Mouse (Mus musculus): ENCODE measurements around the gene Gpcpd1. TPM values are rescaled to one million over a fixed set of nuclear protein-coding genes. Genes with fewer than 3 reads are reported as not detected.

The Gpcpd1 gene
- 69.8 and 70.6 TPM in 2 replicates for polyA plus RNA-seq (2015; fragmentation: Nextera tagmentation; extraction: Ambion mirVana)

DNA sequence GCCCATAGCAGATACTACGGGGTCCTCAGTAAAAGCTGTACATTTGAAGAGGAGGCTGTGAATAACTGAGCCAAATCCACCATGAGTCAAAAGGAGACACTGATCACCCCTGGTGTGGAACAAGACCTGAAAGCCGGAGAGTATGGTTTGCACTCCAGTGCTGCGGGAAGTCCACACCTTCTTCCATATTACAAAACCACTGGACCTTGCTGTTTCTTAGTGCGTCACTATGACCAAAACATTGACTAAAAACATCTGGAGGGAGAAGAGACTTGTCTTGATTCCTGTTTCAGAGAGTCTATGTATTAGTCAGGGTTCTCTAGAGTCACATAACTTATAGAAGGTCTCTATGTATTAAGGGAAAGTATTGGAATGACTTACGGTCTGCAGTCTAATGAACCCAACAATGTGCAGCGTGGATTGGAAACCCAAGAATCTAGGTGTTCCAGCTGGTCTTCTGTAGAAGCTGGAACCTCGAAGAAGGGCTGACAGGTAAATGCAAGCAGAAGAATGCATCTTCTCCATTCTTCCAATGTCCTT lies at the start of gene Gpcpd1:
Gene Gpcpd1, minus strand, starts transcription at position 490 of the 540 bp plus-strand sequence.
- Histone ChIP-seq H3K9me3 (replicated peaks; ENCODE audit: control insufficient read depth, low read length) (no peaks in the 10 kb centered on the region), H3K4me1 (ENCODE audit: control insufficient read depth, low read depth, low read length) (no peaks in the 10 kb centered on the region), H3K9ac (ENCODE audit: low read depth, low read length) (no peak within 1 kb of the TSS), H3K36me3 (ENCODE audit: control insufficient read depth, insufficient read depth) (no peaks in the 10 kb centered on the region), H3K4me3 (ENCODE audit: low read depth, low read length) (no peak within 1 kb of the TSS), H3K4me2 (ENCODE audit: low read depth, low read length) (no peak within 1 kb of the TSS), H3K27me3 (ENCODE audit: control insufficient read depth, insufficient read depth, low read depth, low read length) (no peaks in the 10 kb centered on the region), H3K27ac (ENCODE audit: low read length) (no peak within 1 kb of the TSS)
- 73% methylated on average over 7 of the region's 7 CpGs for WGBS (ENCODE audit: insufficient replicate concordance)
- no peak for ATAC-seq (ENCODE audit: low read depth)

DNA sequence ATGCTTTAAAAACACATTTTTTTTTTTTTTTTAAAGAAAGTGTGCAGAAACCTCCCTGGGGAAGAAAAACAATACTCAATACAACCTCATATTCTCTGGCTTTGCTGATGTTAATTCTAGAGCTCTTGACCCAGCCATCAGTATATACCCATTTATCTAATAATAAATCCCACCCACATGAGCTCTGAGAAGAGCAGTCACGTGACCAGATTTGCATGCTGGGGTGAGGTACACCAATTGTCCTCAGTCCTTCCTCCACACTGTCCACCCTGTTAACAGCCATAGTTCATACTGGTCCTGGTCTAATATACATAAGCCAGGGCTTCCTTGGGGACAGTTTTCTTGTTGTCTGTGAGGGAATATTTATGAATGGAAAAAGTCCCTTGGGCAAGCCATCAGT lies 49.0 kb upstream of the Gpcpd1 start:
- H3K4me2 ChIP-seq (ENCODE audit: low read depth, low read length): no peak overlapping the region
- no peak overlapping the region for H3K27ac ChIP-seq (ENCODE audit: low read length)
- H3K9me3 ChIP-seq (replicated peaks; ENCODE audit: control insufficient read depth, low read length): no peaks in the 10 kb centered on the region
- H3K4me1 ChIP-seq (ENCODE audit: control insufficient read depth, low read depth, low read length): peaks cover 4% of the 10 kb centered on the region
- H3K9ac ChIP-seq (ENCODE audit: low read depth, low read length): no peak overlapping the region
- ATAC-seq (ENCODE audit: low read depth): no peak
- no peaks in the 10 kb centered on the region for H3K27me3 ChIP-seq (ENCODE audit: control insufficient read depth, insufficient read depth, low read depth, low read length)
- H3K36me3 ChIP-seq (ENCODE audit: control insufficient read depth, insufficient read depth): no peaks in the 10 kb centered on the region
- WGBS (ENCODE audit: insufficient replicate concordance): 74% methylated on average over 1 of the region's 1 CpGs
- no peak overlapping the region for H3K4me3 ChIP-seq (ENCODE audit: low read depth, low read length)

DNA sequence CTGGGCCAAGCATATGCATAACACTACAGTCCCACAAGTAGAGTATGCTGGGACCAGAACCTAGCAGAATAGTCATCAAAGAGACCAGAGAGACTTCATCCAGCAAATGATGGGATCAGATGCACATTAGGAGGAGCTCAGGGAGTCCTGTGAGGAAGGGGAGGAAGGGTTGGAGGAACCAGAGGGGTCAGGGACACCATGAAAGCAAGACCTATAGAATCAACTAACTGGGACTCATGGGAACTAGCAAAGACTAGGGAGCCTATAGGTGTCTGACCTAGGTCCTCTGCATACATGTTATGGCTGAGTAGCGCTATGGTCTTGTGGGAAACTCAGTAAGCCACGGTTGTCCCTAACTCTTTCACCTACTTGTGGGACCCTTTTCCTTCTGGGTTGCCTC lies 41.1 kb upstream of the Gpcpd1 start:
- Histone ChIP-seq H3K4me3 (ENCODE audit: low read depth, low read length) (no peak overlapping the region), H3K27ac (ENCODE audit: low read length) (no peak overlapping the region), H3K9ac (ENCODE audit: low read depth, low read length) (no peak overlapping the region), H3K4me2 (ENCODE audit: low read depth, low read length) (no peak overlapping the region), H3K9me3 (replicated peaks; ENCODE audit: control insufficient read depth, low read length) (no peaks in the 10 kb centered on the region), H3K36me3 (ENCODE audit: control insufficient read depth, insufficient read depth) (no peaks in the 10 kb centered on the region), H3K27me3 (ENCODE audit: control insufficient read depth, insufficient read depth, low read depth, low read length) (no peaks in the 10 kb centered on the region), H3K4me1 (ENCODE audit: control insufficient read depth, low read depth, low read length) (no peaks in the 10 kb centered on the region)
- no peak for ATAC-seq (ENCODE audit: low read depth)
- 58% methylated on average over 2 of the region's 2 CpGs for WGBS (ENCODE audit: insufficient replicate concordance)

DNA sequence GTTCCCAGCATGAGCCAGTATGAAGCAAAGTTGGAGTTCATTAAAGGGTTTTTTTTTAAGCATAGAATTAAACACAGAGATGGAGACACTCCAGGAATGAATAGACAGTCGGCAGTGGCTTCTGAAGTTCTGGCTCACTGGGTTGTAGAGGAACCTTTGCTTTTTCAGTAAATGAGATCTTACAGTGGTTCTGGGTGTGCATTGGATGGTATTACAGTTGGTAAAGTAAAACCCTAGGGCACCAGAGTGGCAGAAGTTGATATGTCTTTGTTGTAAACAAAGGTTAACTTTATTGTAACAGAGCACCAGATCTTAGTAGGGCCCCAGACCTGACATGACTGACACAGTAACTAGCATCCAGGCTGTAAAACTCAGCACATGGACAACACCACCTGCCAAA lies 35.6 kb upstream of the Gpcpd1 start:
- Histone ChIP-seq H3K4me1 (ENCODE audit: control insufficient read depth, low read depth, low read length) (no peaks in the 10 kb centered on the region), H3K4me3 (ENCODE audit: low read depth, low read length) (no peak overlapping the region), H3K36me3 (ENCODE audit: control insufficient read depth, insufficient read depth) (no peaks in the 10 kb centered on the region), H3K27me3 (ENCODE audit: control insufficient read depth, insufficient read depth, low read depth, low read length) (no peaks in the 10 kb centered on the region), H3K9me3 (replicated peaks; ENCODE audit: control insufficient read depth, low read length) (no peaks in the 10 kb centered on the region), H3K27ac (ENCODE audit: low read length) (no peak overlapping the region), H3K4me2 (ENCODE audit: low read depth, low read length) (no peak overlapping the region), H3K9ac (ENCODE audit: low read depth, low read length) (no peak overlapping the region)
- 74% methylated on average over 1 of the region's 1 CpGs for WGBS (ENCODE audit: insufficient replicate concordance)
- ATAC-seq (ENCODE audit: low read depth): no peak

DNA sequence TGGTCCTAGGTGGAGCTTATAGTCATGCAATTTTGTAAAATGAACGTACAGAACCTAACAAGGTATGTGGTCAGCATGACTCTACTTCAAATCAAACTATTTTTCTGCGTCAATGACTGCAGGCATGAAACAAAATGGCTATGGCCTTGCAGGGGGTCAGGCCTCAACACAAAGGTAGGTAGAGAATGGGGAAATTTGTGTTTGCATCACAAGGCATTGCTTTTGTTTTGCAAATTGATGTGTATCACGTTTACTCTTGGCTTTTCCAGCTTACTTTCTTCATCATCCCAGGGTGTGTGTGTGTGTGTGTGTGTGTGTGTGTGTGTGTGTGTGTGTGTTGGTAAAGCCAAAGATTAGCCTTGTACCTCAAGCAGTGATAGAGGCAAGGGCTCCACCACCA lies 30.2 kb upstream of the Gpcpd1 start:
- WGBS (ENCODE audit: insufficient replicate concordance): 55% methylated on average over 3 of the region's 3 CpGs
- H3K4me3 ChIP-seq (ENCODE audit: low read depth, low read length): no peak overlapping the region

DNA sequence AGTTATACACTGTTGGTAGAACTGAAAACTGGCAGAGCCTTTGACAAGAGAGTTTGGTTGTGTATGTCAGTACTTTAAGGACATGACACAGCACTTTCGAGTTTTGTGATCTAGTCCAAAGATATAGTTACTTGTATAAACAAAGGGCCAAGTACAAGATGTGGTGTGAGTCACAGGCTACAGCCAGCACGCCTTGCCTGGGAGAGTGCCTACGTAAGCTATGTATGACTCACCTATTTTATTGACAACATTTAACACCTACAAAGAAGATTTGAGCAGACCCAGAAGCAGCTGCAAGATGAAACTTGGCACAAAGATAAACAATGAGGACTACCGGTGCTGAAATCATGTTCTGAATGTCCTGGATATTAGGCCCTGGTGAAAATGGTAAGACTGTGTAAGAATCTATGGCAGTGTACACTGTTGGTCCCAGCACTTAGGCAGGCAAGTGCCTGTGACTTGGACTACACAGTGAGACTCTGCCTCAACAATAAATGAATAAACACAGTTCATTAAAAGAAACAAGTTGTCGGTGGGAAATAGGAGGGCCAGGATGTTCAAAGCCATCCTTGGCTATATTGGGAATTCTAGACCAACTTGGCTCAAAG lies 26.2 kb upstream of the Gpcpd1 start:
- H3K27ac ChIP-seq (ENCODE audit: low read length): no peak overlapping the region
- WGBS (ENCODE audit: insufficient replicate concordance): 38% methylated on average over 5 of the region's 5 CpGs
- no peaks in the 10 kb centered on the region for H3K4me1 ChIP-seq (ENCODE audit: control insufficient read depth, low read depth, low read length)
- H3K27me3 ChIP-seq (ENCODE audit: control insufficient read depth, insufficient read depth, low read depth, low read length): no peaks in the 10 kb centered on the region
- H3K4me2 ChIP-seq (ENCODE audit: low read depth, low read length): no peak overlapping the region
- H3K4me3 ChIP-seq (ENCODE audit: low read depth, low read length): no peak overlapping the region
- no peak overlapping the region for H3K9ac ChIP-seq (ENCODE audit: low read depth, low read length)
- ATAC-seq (ENCODE audit: low read depth): no peak
- H3K36me3 ChIP-seq (ENCODE audit: control insufficient read depth, insufficient read depth): no peaks in the 10 kb centered on the region
- no peaks in the 10 kb centered on the region for H3K9me3 ChIP-seq (replicated peaks; ENCODE audit: control insufficient read depth, low read length)

More for the DNA sequence above, 30.2 kb upstream of the Gpcpd1 start:
- Histone ChIP-seq H3K4me2 (ENCODE audit: low read depth, low read length) (no peak overlapping the region), H3K9ac (ENCODE audit: low read depth, low read length) (no peak overlapping the region), H3K4me1 (ENCODE audit: control insufficient read depth, low read depth, low read length) (no peaks in the 10 kb centered on the region), H3K27me3 (ENCODE audit: control insufficient read depth, insufficient read depth, low read depth, low read length) (no peaks in the 10 kb centered on the region), H3K9me3 (replicated peaks; ENCODE audit: control insufficient read depth, low read length) (no peaks in the 10 kb centered on the region), H3K27ac (ENCODE audit: low read length) (no peak overlapping the region), H3K36me3 (ENCODE audit: control insufficient read depth, insufficient read depth) (no peaks in the 10 kb centered on the region)
- ATAC-seq (ENCODE audit: low read depth): no peak

DNA sequence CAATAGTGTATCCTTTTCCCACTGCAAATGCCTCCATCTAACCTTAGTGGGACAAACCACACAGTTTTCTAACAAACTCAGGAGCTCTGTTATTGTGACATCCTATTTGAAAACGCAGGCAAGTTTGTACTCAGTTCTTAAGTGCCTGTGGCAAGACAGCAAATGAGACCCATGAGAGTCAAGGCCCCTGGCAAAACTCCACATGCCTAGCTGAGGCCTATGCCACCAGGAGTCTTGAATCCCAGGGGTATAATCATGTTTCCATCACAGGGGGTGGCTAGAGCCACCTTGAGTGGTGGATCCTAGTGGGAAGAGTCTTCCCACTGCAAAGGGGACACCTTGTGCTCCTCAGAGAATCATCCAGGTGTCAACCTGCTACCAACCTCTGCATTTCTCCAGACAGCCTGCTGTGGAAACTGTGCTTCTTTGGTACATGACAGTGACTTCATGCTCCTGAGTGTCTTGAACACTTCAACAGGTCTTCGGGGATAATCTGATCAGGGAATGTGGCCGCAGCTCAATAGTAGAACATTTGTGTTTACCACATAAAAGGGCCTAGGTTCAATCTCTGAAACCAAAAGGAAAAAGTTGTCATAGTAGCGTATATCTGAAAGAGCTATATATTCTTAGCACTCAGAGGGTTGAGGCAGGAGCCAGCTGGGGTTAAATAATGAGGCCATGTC lies 24.2 kb upstream of the Gpcpd1 start:
- no peak for ATAC-seq (ENCODE audit: low read depth)

DNA sequence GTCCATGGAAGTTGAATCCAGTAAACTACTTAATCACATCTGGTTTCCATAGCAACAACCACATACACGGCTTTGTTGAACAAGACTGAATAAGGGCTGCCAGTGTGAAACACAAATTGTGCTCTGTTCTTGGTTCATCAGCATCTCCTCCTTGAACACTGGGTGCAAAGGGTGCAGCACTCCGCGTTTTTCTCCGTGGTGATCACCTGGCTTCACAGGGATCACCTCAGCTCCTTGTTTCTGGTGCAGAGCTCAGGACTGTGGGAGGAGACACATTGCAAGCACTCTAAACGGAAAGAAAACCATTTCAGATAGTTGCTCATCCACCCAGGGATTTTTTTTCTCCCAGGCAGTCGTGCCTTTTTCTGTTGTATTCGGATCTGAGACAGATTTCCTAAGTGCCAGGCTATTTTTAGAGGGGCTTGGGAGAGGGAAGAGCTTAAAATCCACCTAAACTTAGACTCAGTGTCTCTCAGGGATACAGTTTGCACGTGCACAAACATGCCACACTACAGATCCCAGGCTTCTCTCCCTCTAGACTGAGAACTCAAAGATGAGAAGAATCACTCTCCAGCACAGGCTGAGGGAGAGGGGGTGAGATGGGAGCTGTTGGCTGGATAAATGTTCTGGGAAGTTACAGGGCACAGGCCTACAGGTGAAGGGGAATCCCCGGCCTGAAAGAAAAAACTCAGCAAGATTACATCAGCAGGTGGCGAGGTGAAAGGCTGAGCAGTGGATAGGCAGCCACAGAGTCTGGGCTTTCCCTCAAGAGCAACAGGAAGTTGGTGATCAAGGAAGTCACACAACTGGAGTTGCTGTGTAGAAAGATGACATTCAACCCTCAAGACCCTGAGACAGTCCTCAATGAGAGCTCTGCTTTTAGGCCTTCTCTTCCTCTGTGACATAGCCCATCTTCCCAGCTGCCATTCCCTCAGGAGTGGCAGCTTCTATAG lies 19.9 kb upstream of the Gpcpd1 start:
- ATAC-seq (ENCODE audit: low read depth): 0 out of 2 replicates have a peak, but pooled peaks have one; percentile 30
- Histone ChIP-seq H3K36me3 (ENCODE audit: control insufficient read depth, insufficient read depth) (no peaks in the 10 kb centered on the region), H3K4me1 (ENCODE audit: control insufficient read depth, low read depth, low read length) (no peaks in the 10 kb centered on the region), H3K27me3 (ENCODE audit: control insufficient read depth, insufficient read depth, low read depth, low read length) (no peaks in the 10 kb centered on the region), H3K9ac (ENCODE audit: low read depth, low read length) (no peak overlapping the region), H3K4me3 (ENCODE audit: low read depth, low read length) (no peak overlapping the region), H3K4me2 (ENCODE audit: low read depth, low read length) (no peak overlapping the region), H3K27ac (ENCODE audit: low read length) (no peak overlapping the region), H3K9me3 (replicated peaks; ENCODE audit: control insufficient read depth, low read length) (no peaks in the 10 kb centered on the region)
- 40% methylated on average over 10 of the region's 10 CpGs for WGBS (ENCODE audit: insufficient replicate concordance)

More for the DNA sequence above, 24.2 kb upstream of the Gpcpd1 start:
- H3K4me3 ChIP-seq (ENCODE audit: low read depth, low read length): no peak overlapping the region
- H3K27me3 ChIP-seq (ENCODE audit: control insufficient read depth, insufficient read depth, low read depth, low read length): no peaks in the 10 kb centered on the region
- H3K27ac ChIP-seq (ENCODE audit: low read length): no peak overlapping the region
- H3K4me2 ChIP-seq (ENCODE audit: low read depth, low read length): no peak overlapping the region
- no peaks in the 10 kb centered on the region for H3K9me3 ChIP-seq (replicated peaks; ENCODE audit: control insufficient read depth, low read length)
- no peak overlapping the region for H3K9ac ChIP-seq (ENCODE audit: low read depth, low read length)
- no peaks in the 10 kb centered on the region for H3K36me3 ChIP-seq (ENCODE audit: control insufficient read depth, insufficient read depth)
- no peaks in the 10 kb centered on the region for H3K4me1 ChIP-seq (ENCODE audit: control insufficient read depth, low read depth, low read length)
- WGBS (ENCODE audit: insufficient replicate concordance): 70% methylated on average over 4 of the region's 4 CpGs
